Mouse (Mus musculus) heart, embryonic 14.5 days (tissue): ENCODE results near the gene Tpr. TPM values are rescaled to one million over a fixed set of nuclear protein-coding genes. Genes with fewer than 3 reads are reported as not detected.

Experiments
- ATAC-seq: fragments of 200-750 bp; cut with Nextera tagmentation; 2 replicates; pipeline ENCODE4 v1.8.0; 2017; ENCODE audit warnings: low read depth, moderate TSS enrichment; ENCODE audit not compliant: insufficient number of reproducible peaks, insufficient read depth, low FRiP score
- H3K27ac ChIP-seq, 2 experiments: fragments of 200-500 bp in 1 of 2; fragments of 300-500 bp in 1 of 2; sonication (generic) in 1 of 2; replicated peaks in 1 of 2; 2 replicates each; pipeline ENCODE4 v1.5.1; 2012 to 2014; ENCODE audit warnings: low read depth in 2 of 2, low read length in 2 of 2, control low read depth in 1 of 2, mild to moderate bottlenecking in 1 of 2, mixed read lengths in 1 of 2; ENCODE audit not compliant: control insufficient read depth in 1 of 2, insufficient read depth in 1 of 2
- H3K27me3 ChIP-seq: fragments of 300-500 bp; sonication (generic); 2 replicates; pipeline ENCODE4 v1.6.1; 2014; ENCODE audit warnings: mild to moderate bottlenecking, low read length, control low read depth; ENCODE audit not compliant: control insufficient read depth, insufficient read depth
- H3K36me3 ChIP-seq: fragments of 300-500 bp; sonication (generic); 2 replicates; pipeline ENCODE4 v1.6.1; 2014; ENCODE audit warnings: mild to moderate bottlenecking, control low read depth, low read length, mixed read lengths; ENCODE audit not compliant: control insufficient read depth, insufficient read depth
- H3K4me1 ChIP-seq, 2 experiments: fragments of 200-500 bp in 1 of 2; fragments of 300-500 bp in 1 of 2; sonication (generic) in 1 of 2; 2 replicates each; pipeline ENCODE4 v1.6.1; 2012 to 2014; ENCODE audit warnings: low read length in 2 of 2, control low read depth in 1 of 2, mixed read lengths in 1 of 2; ENCODE audit not compliant: control insufficient read depth in 2 of 2, insufficient read depth in 2 of 2
- H3K4me2 ChIP-seq: fragments of 300-500 bp; sonication (generic); 2 replicates; pipeline ENCODE4 v1.6.1; 2014; ENCODE audit warnings: mild to moderate bottlenecking, low read length
- H3K4me3 ChIP-seq, 2 experiments: fragments of 200-500 bp in 1 of 2; fragments of 300-500 bp in 1 of 2; sonication (generic) in 1 of 2; 2 replicates each; pipeline ENCODE4 v1.5.1; 2012 to 2014; ENCODE audit warnings: low read length in 2 of 2, mild to moderate bottlenecking in 2 of 2, control low read depth in 1 of 2, low read depth in 1 of 2, moderate library complexity in 1 of 2; ENCODE audit not compliant: control insufficient read depth in 1 of 2, insufficient read depth in 1 of 2
- H3K9ac ChIP-seq: fragments of 300-500 bp; sonication (generic); 2 replicates; pipeline ENCODE4 v1.6.1; 2014; ENCODE audit warnings: mild to moderate bottlenecking, low read length
- H3K9me3 ChIP-seq: fragments of 300-500 bp; sonication (generic); 2 replicates; pipeline ENCODE4 v1.6.1; 2016; ENCODE audit warnings: low read length, control low read depth; ENCODE audit not compliant: control insufficient read depth
- WGBS: fragments of 180-500 bp; shearing (Covaris S2); extraction: QIAGEN DNeasy Blood & Tissue Kit; methylation state at CpG from one replicate; pipeline ENCODE4 v1.1.7; 2014; 5-methylcytosine and 5-hydroxymethylcytosine counted together
- polyA plus RNA-seq: library from polyadenylated mRNA; unstranded; fragments of >200 nt; fragmentation: Nextera tagmentation; extraction: Ambion mirVana; gene quantifications from 2 replicates; pipeline ENCODE4 v1.2.1, GENCODE M21; 2014

Tpr gene
- polyA plus RNA-seq, 1 experiment from 2014 or later = 133 TPM

GRCm38 (mm10) chr1:150463068-150463467, 70.4 kb downstream of the Tpr start:
- no peaks in the 10 kb centered on the region; a peak in 2 of 4 replicates for H3K4me1 ChIP-seq
- H3K27ac ChIP-seq = no peak overlapping the region
- H3K9me3 ChIP-seq = no peaks in the 10 kb centered on the region
- H3K4me3 ChIP-seq = no peak overlapping the region
- 45% methylated on average over 5 of the region's 5 CpGs for whole genome bisulfite sequencing
- no peak overlapping the region for H3K9ac ChIP-seq
- no peak for ATAC-seq
- H3K27me3 ChIP-seq = no peaks in the 10 kb centered on the region
- no peaks in the 10 kb centered on the region for H3K36me3 ChIP-seq
- H3K4me2 ChIP-seq = no peak overlapping the region

- 87% methylated on average over 4 of the region's 4 CpGs for whole genome bisulfite sequencing
- Histone ChIP-seq H3K27ac (no peak overlapping the region), H3K4me1 (no peaks in the 10 kb centered on the region; a peak in 2 of 4 replicates), H3K4me3 (no peak overlapping the region), H3K36me3 (no peaks in the 10 kb centered on the region), H3K4me2 (no peak overlapping the region), H3K9me3 (no peaks in the 10 kb centered on the region), H3K9ac (no peak overlapping the region), H3K27me3 (no peaks in the 10 kb centered on the region)
- no peak for ATAC-seq
Measured at GRCm38 (mm10) chr1:150463691-150464090, 71.1 kb downstream of the Tpr start.

GRCm38 (mm10) chr1:150465364-150465763, 72.7 kb downstream of the Tpr start:
- Histone ChIP-seq H3K9me3 (no peaks in the 10 kb centered on the region), H3K4me2 (no peak overlapping the region), H3K27me3 (no peaks in the 10 kb centered on the region), H3K27ac (no peak overlapping the region), H3K4me1 (no peaks in the 10 kb centered on the region; a peak in 3 of 4 replicates), H3K9ac (no peak overlapping the region), H3K36me3 (no peaks in the 10 kb centered on the region), H3K4me3 (no peak overlapping the region)
- ATAC-seq = no peak
- WGBS = 69% methylated on average over 10 of the region's 10 CpGs

GRCm38 (mm10) chr1:150466132-150466531, 73.5 kb downstream of the Tpr start, which contains the start of gene Prg4:
Gene Prg4 (minus strand): TSS chr1:150466165.
- no peaks in the 10 kb centered on the region for H3K27me3 ChIP-seq
- no peaks in the 10 kb centered on the region; a peak in 2 of 4 replicates for H3K4me1 ChIP-seq
- no peak for ATAC-seq
- no peak within 1 kb of the TSS for H3K4me2 ChIP-seq
- 88% methylated on average over 3 of the region's 3 CpGs for WGBS
- H3K36me3 ChIP-seq = no peaks in the 10 kb centered on the region
- H3K9ac ChIP-seq = no peak within 1 kb of the TSS
- no peak within 1 kb of the TSS for H3K4me3 ChIP-seq
- no peaks in the 10 kb centered on the region for H3K9me3 ChIP-seq
- H3K27ac ChIP-seq = no peak within 1 kb of the TSS

GRCm38 (mm10) chr1:150469992-150470391, 77.4 kb downstream of the Tpr start:
- H3K4me2 ChIP-seq = no peak overlapping the region
- H3K9me3 ChIP-seq = no peaks in the 10 kb centered on the region
- H3K27me3 ChIP-seq = no peaks in the 10 kb centered on the region
- no peak overlapping the region for H3K4me3 ChIP-seq
- no peak overlapping the region for H3K9ac ChIP-seq
- no peak for ATAC-seq
- no peaks in the 10 kb centered on the region for H3K36me3 ChIP-seq
- H3K4me1 ChIP-seq = no peaks in the 10 kb centered on the region; a peak in 2 of 4 replicates
- no peak overlapping the region for H3K27ac ChIP-seq
- whole genome bisulfite sequencing = 65% methylated on average over 3 of the region's 3 CpGs

GRCm38 (mm10) chr1:150472525-150472924, 79.9 kb downstream of the Tpr start:
- Histone ChIP-seq H3K4me3 (no peak overlapping the region), H3K9ac (no peak overlapping the region), H3K36me3 (no peaks in the 10 kb centered on the region), H3K27me3 (no peaks in the 10 kb centered on the region), H3K4me1 (no peaks in the 10 kb centered on the region; a peak in 2 of 4 replicates), H3K4me2 (no peak overlapping the region), H3K9me3 (no peaks in the 10 kb centered on the region), H3K27ac (no peak overlapping the region)
- 75% methylated on average over 7 of the region's 7 CpGs for WGBS
- no peak for ATAC-seq

- Histone ChIP-seq H3K4me3 (no peak overlapping the region), H3K27ac (no peak overlapping the region), H3K27me3 (no peaks in the 10 kb centered on the region), H3K9ac (no peak overlapping the region), H3K9me3 (no peaks in the 10 kb centered on the region), H3K36me3 (no peaks in the 10 kb centered on the region), H3K4me1 (no peaks in the 10 kb centered on the region), H3K4me2 (no peak overlapping the region)
- no peak for ATAC-seq
- 71% methylated on average over 5 of the region's 5 CpGs for WGBS
Measured at GRCm38 (mm10) chr1:150480674-150481073, 88.0 kb downstream of the Tpr start.

GRCm38 (mm10) chr1:150489148-150489547, 96.5 kb downstream of the Tpr start:
- Histone ChIP-seq H3K4me2 (no peak overlapping the region), H3K9ac (no peak overlapping the region), H3K4me3 (no peak overlapping the region), H3K9me3 (no peaks in the 10 kb centered on the region), H3K27me3 (no peaks in the 10 kb centered on the region), H3K4me1 (no peaks in the 10 kb centered on the region), H3K27ac (no peak overlapping the region), H3K36me3 (no peaks in the 10 kb centered on the region)
- no peak for ATAC-seq
- WGBS = 95% methylated on average over 2 of the region's 2 CpGs
